19 mouse cellular contexts compared by ENCODE assay signal in the genomic region with DNA sequence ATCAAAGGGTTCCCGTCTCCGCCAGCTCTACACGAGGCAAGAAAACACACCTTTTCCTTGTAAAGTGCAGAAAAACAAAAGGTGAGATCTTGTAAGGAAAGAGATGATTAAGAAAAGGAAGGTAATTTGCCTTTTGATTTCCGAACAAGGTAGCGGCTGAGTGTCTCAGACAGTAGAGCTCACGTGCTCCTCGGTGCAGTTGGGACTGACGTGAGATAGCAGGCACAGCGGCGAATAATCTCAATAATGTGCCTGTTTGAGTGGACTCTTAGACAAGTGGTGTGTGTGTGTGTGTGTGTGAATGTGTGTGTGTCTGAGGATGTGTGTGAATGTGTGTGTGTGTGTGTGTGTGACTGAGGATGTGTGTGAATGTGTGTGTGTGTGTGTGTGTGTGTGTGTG.
"Had no signal": no experiment of that assay in that cellular context is flagged by ENCODE, and none has a peak within 500 bp of the region (broad histone marks: within the 10 kb centered on the region; RNA-seq: fewer than 3 reads in every experiment).

No protein-coding gene starts in this region.

- H3K36me3 ChIP-seq: limb, embryonic 10.5 days; limb, embryonic 13.5 days; liver, embryonic 12.5 days; liver, embryonic 15.5 days; lung, embryonic 15.5 days; midbrain, embryonic 10.5 days; midbrain, embryonic 15.5 days had no signal

- H3K9ac ChIP-seq: limb, embryonic 13.5 days; liver, embryonic 12.5 days; liver, embryonic 15.5 days; lung, embryonic 15.5 days; midbrain, embryonic 15.5 days had no signal

- H3K4me3 ChIP-seq: layer of hippocampus, adult 2 months; limb, embryonic 10.5 days; limb, embryonic 13.5 days; liver, embryonic 12.5 days; liver, embryonic 15.5 days; lung, embryonic 15.5 days; megakaryocyte, embryonic 14.5 days; midbrain, embryonic 10.5 days; midbrain, embryonic 15.5 days had no signal

- ATAC-seq: liver, embryonic 12.5 days; midbrain, embryonic 15.5 days had no signal

- DNase-seq: kidney, postnatal 25 days; layer of hippocampus, adult 9-11 months; liver; lung, adult 18-20 months; lung, postnatal 10 days; lung, postnatal 36 days; thymus, adult 2 months; thymus, postnatal 14 days; thymus, postnatal 4 days had no signal

- H3K27ac ChIP-seq: kidney, postnatal 0 days; layer of hippocampus, adult 2 months; limb, embryonic 10.5 days; limb, embryonic 13.5 days; liver, embryonic 12.5 days; liver, embryonic 15.5 days; lung, embryonic 15.5 days; midbrain, embryonic 10.5 days had no signal

- H3K9me3 ChIP-seq: limb, embryonic 10.5 days; limb, embryonic 13.5 days; liver, embryonic 12.5 days; liver, embryonic 15.5 days; lung, embryonic 15.5 days; megakaryocyte, embryonic 14.5 days; midbrain, embryonic 10.5 days; midbrain, embryonic 15.5 days had no signal

- H3K4me2 ChIP-seq: limb, embryonic 13.5 days; liver, embryonic 12.5 days; liver, embryonic 15.5 days; lung, embryonic 15.5 days had no signal
